In the genomic region with DNA sequence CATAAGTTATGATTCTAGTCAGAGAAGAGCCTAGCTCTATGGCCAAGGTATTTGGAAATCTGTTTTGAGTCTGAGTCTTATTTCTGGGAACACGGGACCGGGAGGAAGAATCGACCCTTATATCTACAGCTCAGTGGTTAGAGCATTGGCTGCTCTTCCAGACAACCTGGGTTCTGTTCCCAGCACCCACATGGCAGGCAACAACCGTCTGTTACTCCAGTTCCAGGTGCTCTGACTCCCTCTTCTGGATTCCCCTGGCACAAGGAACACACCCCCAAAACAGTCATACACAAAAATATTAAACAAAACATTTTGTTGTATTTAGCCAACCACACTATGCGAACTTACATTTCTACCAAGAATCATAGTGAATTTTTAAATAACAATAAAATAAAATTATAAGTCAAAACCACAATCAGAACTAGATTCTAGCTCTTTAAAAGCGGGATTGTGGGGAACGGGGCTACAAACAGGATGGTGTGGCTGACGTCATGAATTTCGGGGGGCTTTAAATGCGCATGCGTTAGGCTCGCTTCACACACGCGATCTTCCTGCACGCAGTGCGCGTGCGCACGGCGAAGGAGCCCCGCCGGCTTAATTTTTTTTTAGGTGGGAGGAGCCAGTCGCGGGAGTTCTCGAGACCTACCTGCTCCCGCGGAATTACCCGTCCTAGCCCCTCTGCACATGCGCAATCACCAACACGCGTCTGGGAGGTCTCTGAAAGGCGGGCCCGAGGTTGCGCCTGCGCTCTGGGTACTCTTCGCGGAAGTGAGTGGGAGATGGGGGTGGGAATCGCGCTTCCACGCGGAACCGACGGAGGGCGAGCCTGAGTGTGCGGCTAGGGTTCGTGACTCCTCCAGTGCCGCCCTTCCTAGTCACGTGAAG, we compare ENCODE assay signal across 8 mouse cellular contexts. TPM values are rescaled to one million over a fixed set of nuclear protein-coding genes. Genes with fewer than 3 reads are reported as not detected.
DNase-seq lines count a peak whose midpoint lies in the region; ATAC-seq lines count a peak whose summit lies in the region.

No protein-coding gene starts in this region.

- peak; percentile 99 for DNase-seq in WW6 (ENCODE audit: low read depth, low spot score)
- DNase-seq in cerebellum, postnatal 4 days (ENCODE audit: low spot score in 2 of 2), result peak; percentile 92 to 98
- DNase-seq in gastrocnemius, adult 18-20 months (ENCODE audit: low spot score), result peak; percentile 99
- peak; percentile 99 for DNase-seq in left cerebral cortex, adult 18-20 months (ENCODE audit: low spot score in 2 of 2)
- DNase-seq in right cerebral cortex, adult 18-20 months, result peak; percentile 99
- peak; percentile 96 for DNase-seq in urinary bladder, postnatal 10 days (ENCODE audit: low spot score)

- peak overlapping the region; percentile 45 for H3K9ac ChIP-seq in hindbrain, embryonic 16.5 days (ENCODE audit: low read depth, low read length)

- H3K4me1 ChIP-seq in hindbrain, embryonic 16.5 days (ENCODE audit: control insufficient read depth, insufficient read depth, low read depth, low read length), result peaks cover 4% of the 10 kb centered on the region; the same call in 1 of the 2 replicates

- WGBS in hindbrain, embryonic 16.5 days, result 8% methylated on average over 48 of the region's 48 CpGs
- 9% methylated on average over 42 of the region's 48 CpGs for WGBS in macrophage (ENCODE audit: missing documents)

- H3K9me3 ChIP-seq in hindbrain, embryonic 16.5 days (ENCODE audit: control insufficient read depth, low read length), result no peaks in the 10 kb centered on the region

- no peaks in the 10 kb centered on the region for H3K27me3 ChIP-seq in hindbrain, embryonic 16.5 days (replicated peaks; ENCODE audit: control insufficient read depth, insufficient read depth, low read length)

- peak; percentile 97 for ATAC-seq in hindbrain, embryonic 16.5 days

- H3K4me3 ChIP-seq in hindbrain, embryonic 16.5 days (ENCODE audit: low read length), result peak overlapping the region; percentile 43
- H3K4me3 ChIP-seq in macrophage (ENCODE audit: inconsistent target), result peak overlapping the region; percentile 34

- peak overlapping the region; percentile 59 for H3K27ac ChIP-seq in hindbrain, embryonic 16.5 days (ENCODE audit: low read depth, low read length)
- peak overlapping the region; percentile 82 for H3K27ac ChIP-seq in macrophage

- H3K36me3 ChIP-seq in hindbrain, embryonic 16.5 days (ENCODE audit: control insufficient read depth, insufficient read depth, low read length), result no peaks in the 10 kb centered on the region
- H3K36me3 ChIP-seq in macrophage (ENCODE audit: inconsistent target), result no peaks in the 10 kb centered on the region

- H3K79me2 ChIP-seq in macrophage (ENCODE audit: inconsistent target), result no peaks in the 10 kb centered on the region

- H3K4me2 ChIP-seq in hindbrain, embryonic 16.5 days (ENCODE audit: low read length), result peak overlapping the region; percentile 57

RNA-seq across cellular contexts. Expression of a gene that starts 10.6 kb away (rescaled TPM):
- total RNA-seq in gastrocnemius, adult 18-20 months (2021), result 10 to 100 TPM; 16.8 to 19.6 TPM
- polyA plus RNA-seq in hindbrain, embryonic 16.5 days (2015; fragmentation: Nextera tagmentation; extraction: Ambion mirVana), result 17.3 and 19.8 TPM in 2 replicates
- 10 to 100 TPM; 13.2 to 13.8 TPM for total RNA-seq in left cerebral cortex, adult 18-20 months (2021)
- total RNA-seq in macrophage (2018; cell fraction: chromatin; rRNA removed), result 10 to 100 TPM in 22 of 26 experiments, 1 to 10 TPM in 4; 7.3 to 56.2 (median 16.3) TPM
- total RNA-seq in macrophage (2018; cell fraction: cytosol; rRNA removed), result 1 to 10 TPM; 2.4 to 6.0 (median 3.9) TPM
- total RNA-seq in macrophage (2018; cell fraction: nucleus; rRNA removed), result 10 to 100 TPM in 16 of 26 experiments, 1 to 10 TPM in 10; 5.4 to 27.9 (median 11.3) TPM
- polyA plus RNA-seq in macrophage (2018), result 4.5 to 7.4 TPM (median 5.4 TPM) in 3 replicates

RNA-seq across cellular contexts. Expression of a gene that starts 10.8 kb away (rescaled TPM):
- not detected for total RNA-seq in gastrocnemius, adult 18-20 months (2021)
- polyA plus RNA-seq in hindbrain, embryonic 16.5 days (2015; fragmentation: Nextera tagmentation; extraction: Ambion mirVana), result 0.47 and 0.81 TPM in 2 replicates
- total RNA-seq in left cerebral cortex, adult 18-20 months (2021), result under 1 TPM in 1 of 2 experiments, not detected in 1; 0.40 TPM
- not detected for total RNA-seq in macrophage (2018; cell fraction: chromatin; rRNA removed)
- total RNA-seq in macrophage (2018; cell fraction: cytosol; rRNA removed), result not detected
- not detected for total RNA-seq in macrophage (2018; cell fraction: nucleus; rRNA removed)
- not detected in 3 replicates for polyA plus RNA-seq in macrophage (2018)

RNA-seq across cellular contexts. Expression of a gene that starts 42.7 kb away (rescaled TPM):
- total RNA-seq in gastrocnemius, adult 18-20 months (2021), result 10 to 100 TPM; 31.9 to 33.4 TPM
- polyA plus RNA-seq in hindbrain, embryonic 16.5 days (2015; fragmentation: Nextera tagmentation; extraction: Ambion mirVana), result 14.2 TPM in 2 replicates
- 1 to 10 TPM; 8.8 to 10.0 TPM for total RNA-seq in left cerebral cortex, adult 18-20 months (2021)
- total RNA-seq in macrophage (2018; cell fraction: chromatin; rRNA removed), result 10 to 100 TPM in 21 of 26 experiments, 1 to 10 TPM in 5; 2.8 to 40.6 (median 18.2) TPM
- 10 to 100 TPM; 18.7 to 41.9 (median 32.1) TPM for total RNA-seq in macrophage (2018; cell fraction: cytosol; rRNA removed)
- total RNA-seq in macrophage (2018; cell fraction: nucleus; rRNA removed), result 10 to 100 TPM in 24 of 26 experiments, 1 to 10 TPM in 2; 7.3 to 39.8 (median 20.7) TPM
- 17.7 to 42.0 TPM (median 35.0 TPM) in 3 replicates for polyA plus RNA-seq in macrophage (2018)

Comparison
In these comparisons a context has a peak if more than half of its experiments do, and no peak if none do; other contexts are left out.
1. Peak in every context shown above with its lines: DNase-seq, ATAC-seq, H3K4me3 ChIP-seq and H3K27ac ChIP-seq.